Mouse (Mus musculus) lung, postnatal 0 days (tissue): ENCODE data around the gene Rfng.

Experiments used
- CTCF ChIP-seq: IDR thresholded peaks from 2 replicates; pipeline ENCODE4 v1.5.1; 2016; ENCODE audit warnings: antibody characterized with exemption, mild to moderate bottlenecking
- EP300 ChIP-seq: IDR thresholded peaks from 2 replicates; pipeline ENCODE4 v1.6.1; 2016; ENCODE audit warnings: antibody characterized with exemption, mild to moderate bottlenecking, control low read depth

DNA sequence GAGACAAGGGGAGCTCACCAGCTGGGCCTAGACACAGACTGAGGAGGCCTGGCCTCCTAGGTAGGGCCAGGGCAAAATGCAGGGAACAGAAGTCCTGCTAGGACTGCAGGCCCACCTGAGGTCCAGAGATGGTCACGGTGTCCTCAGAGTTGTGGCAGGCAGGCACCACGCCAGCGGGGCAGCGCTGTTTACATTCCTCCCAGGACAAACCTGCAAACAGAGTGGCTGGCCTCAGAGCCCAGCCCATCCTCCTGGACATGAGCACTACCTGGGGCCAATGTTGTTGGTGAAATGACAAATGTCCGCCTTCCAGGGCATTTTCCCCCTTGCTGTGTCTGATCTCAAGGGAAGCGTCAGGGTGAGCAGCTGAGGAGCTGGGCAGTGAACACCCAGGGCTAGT, 33.4 kb upstream of the Rfng start:
- TF ChIP-seq CTCF (no peak), EP300 (no peak)
